Mouse (Mus musculus) cortical plate, adult 2 months (tissue): ENCODE results near the gene Pdgfd.

Source experiments
- CTCF ChIP-seq: fragments of 200-500 bp; IDR thresholded peaks from 2 replicates; pipeline ENCODE4 v1.5.1; 2011; ENCODE audit warnings: mild to moderate bottlenecking, control low read depth, low read length; ENCODE audit not compliant: insufficient read depth; ENCODE audit errors: extremely low read depth
- POLR2A ChIP-seq: fragments of 200-500 bp; IDR thresholded peaks from 2 replicates; pipeline ENCODE4 v1.6.1; 2011; ENCODE audit warnings: mild to moderate bottlenecking, low read length, control low read depth; ENCODE audit not compliant: insufficient read depth; ENCODE audit errors: extremely low read depth

GRCm38 (mm10) chr9:6345366-6345765 lies 177.0 kb downstream of the Pdgfd start:
- TF ChIP-seq CTCF (no peak), POLR2A (no peak)
